8 mouse cellular contexts compared by ENCODE assay signal in genomic region chr8:71542632-71543343, GRCm38 (mm10). TPM values are rescaled to one million over a fixed set of nuclear protein-coding genes. Genes with fewer than 3 reads are reported as not detected.
DNase-seq lines count a peak whose midpoint lies in the region; ATAC-seq and TF ChIP-seq lines count a peak whose summit lies in the region.

TSS of gene Mvb12a (plus strand) at chr8:71542922.

- no peak within 1 kb of the TSS for H3K27ac ChIP-seq in heart, embryonic 11.5 days (ENCODE audit: low read depth, low read length)
- H3K27ac ChIP-seq in kidney, embryonic 16.5 days (ENCODE audit: low read length), result peak within 1 kb of the TSS; percentile 83
- peak within 1 kb of the TSS; percentile 89 for H3K27ac ChIP-seq in liver, adult 2 months (replicated peaks; ENCODE audit: insufficient read depth, low read depth, low read length)

- ATAC-seq in heart, embryonic 11.5 days (replicated peaks; ENCODE audit: insufficient number of reproducible peaks, low FRiP score, low TSS enrichment), result peak; percentile 93
- peak; percentile 95 for ATAC-seq in kidney, embryonic 16.5 days (ENCODE audit: low FRiP score, low TSS enrichment)

- peak within 1 kb of the TSS; percentile 85 for H3K4me2 ChIP-seq in heart, embryonic 11.5 days
- H3K4me2 ChIP-seq in kidney, embryonic 16.5 days (replicated peaks; ENCODE audit: low read depth, low read length), result peak within 1 kb of the TSS; percentile 89
- H3K4me2 ChIP-seq in myocyte (ENCODE audit: low read depth), result peak within 1 kb of the TSS; percentile 66

- H3K36me3 ChIP-seq in C2C12 (ENCODE audit: control insufficient read depth, insufficient read depth), result no peaks in the 10 kb centered on the region
- peaks cover 18% of the 10 kb centered on the region; the same call in 1 of the 2 replicates for H3K36me3 ChIP-seq in erythroblast, embryonic 14.5 days (ENCODE audit: control insufficient read depth)
- peaks cover 8% of the 10 kb centered on the region for H3K36me3 ChIP-seq in heart, embryonic 11.5 days (ENCODE audit: control insufficient read depth, insufficient read depth, low read length)
- peaks cover 19% of the 10 kb centered on the region for H3K36me3 ChIP-seq in kidney, embryonic 16.5 days (ENCODE audit: insufficient read depth, low read length)
- H3K36me3 ChIP-seq in liver, adult 2 months (ENCODE audit: control insufficient read depth, insufficient read depth, low read length), result peaks cover 2% of the 10 kb centered on the region; the same call in 1 of the 2 replicates
- H3K36me3 ChIP-seq in myocyte (ENCODE audit: control insufficient read depth, insufficient read depth), result no peaks in the 10 kb centered on the region
- peaks cover 7% of the 10 kb centered on the region for H3K36me3 ChIP-seq in splenic B cell, adult 2 months (ENCODE audit: control insufficient read depth, insufficient read depth, low read length, poor library complexity, severe bottlenecking)

- H3K9ac ChIP-seq in heart, embryonic 11.5 days (ENCODE audit: low read depth, low read length), result peak within 1 kb of the TSS; percentile 72
- peak within 1 kb of the TSS; percentile 81 for H3K9ac ChIP-seq in kidney, embryonic 16.5 days (replicated peaks; ENCODE audit: low read length)
- H3K9ac ChIP-seq in liver, adult 2 months (ENCODE audit: low read depth, low read length), result peak within 1 kb of the TSS; percentile 86

- no peak for TF ChIP-seq CTCF in C2C12 (IDR thresholded peaks at IDR 0.05; ENCODE audit: control insufficient read depth, insufficient read depth, insufficient read length)
- TF ChIP-seq CTCF in brain, embryonic 14.5 days (IDR thresholded peaks at IDR 0.05; ENCODE audit: borderline replicate concordance, extremely low read depth, insufficient read depth, insufficient read length), result no peak
- no peak for TF ChIP-seq CTCF in liver, adult 2 months (IDR thresholded peaks at IDR 0.05; ENCODE audit: low read depth, low read length)

- H3K4me3 ChIP-seq in C2C12 (ENCODE audit: insufficient read depth, poor library complexity, severe bottlenecking) (peak within 1 kb of the TSS; percentile 61), myocyte (peak within 1 kb of the TSS; percentile 43)
- peak within 1 kb of the TSS; percentile 67 for H3K4me3 ChIP-seq in erythroblast, embryonic 14.5 days (replicated peaks)
- H3K4me3 ChIP-seq in heart, embryonic 11.5 days (ENCODE audit: low read depth, low read length), result peak within 1 kb of the TSS; percentile 80
- H3K4me3 ChIP-seq in kidney, embryonic 16.5 days (ENCODE audit: low read length), result peak within 1 kb of the TSS; percentile 86
- peak within 1 kb of the TSS; percentile 75 for H3K4me3 ChIP-seq in liver, adult 2 months (ENCODE audit: insufficient read depth, low read depth, low read length)

- H3K27me3 ChIP-seq in C2C12 (ENCODE audit: control insufficient read depth, insufficient read depth, insufficient read length), result no peaks in the 10 kb centered on the region
- no peaks in the 10 kb centered on the region for H3K27me3 ChIP-seq in erythroblast, embryonic 14.5 days (ENCODE audit: control insufficient read depth)
- H3K27me3 ChIP-seq in heart, embryonic 11.5 days (ENCODE audit: control insufficient read depth, insufficient read depth, low read length), result no peaks in the 10 kb centered on the region
- H3K27me3 ChIP-seq in kidney, embryonic 16.5 days (ENCODE audit: insufficient read depth, low read length), result no peaks in the 10 kb centered on the region
- no peaks in the 10 kb centered on the region for H3K27me3 ChIP-seq in liver, adult 2 months (ENCODE audit: control insufficient read depth, insufficient read depth, low read length)
- no peaks in the 10 kb centered on the region for H3K27me3 ChIP-seq in myocyte (ENCODE audit: control insufficient read depth, insufficient read depth, insufficient read length)
- H3K27me3 ChIP-seq in splenic B cell, adult 2 months (ENCODE audit: control insufficient read depth, insufficient read depth, low read length, poor library complexity, severe bottlenecking), result no peaks in the 10 kb centered on the region

- H3K79me2 ChIP-seq in C2C12 (ENCODE audit: control insufficient read depth, insufficient read depth) (peaks cover 12% of the 10 kb centered on the region), myocyte (ENCODE audit: control insufficient read depth, insufficient read depth) (no peaks in the 10 kb centered on the region)
- peaks cover 3% of the 10 kb centered on the region; the same call in 1 of the 2 replicates for H3K79me2 ChIP-seq in liver, adult 2 months (ENCODE audit: control insufficient read depth, insufficient read depth, low read length)

- TF ChIP-seq POLR2A in brain, embryonic 14.5 days (IDR thresholded peaks at IDR 0.05; ENCODE audit: borderline replicate concordance, extremely low read depth, insufficient read depth, insufficient read length, poor library complexity, severe bottlenecking), result 0 out of 2 replicates have a peak, but pooled peaks have one; percentile 23
- TF ChIP-seq POLR2A in liver, adult 2 months (IDR thresholded peaks at IDR 0.05; ENCODE audit: extremely low read depth, insufficient read depth, low read length), result peak; percentile 48; the same call in 1 of the 2 replicates
- peak; percentile 29 for TF ChIP-seq POLR2A in myocyte (IDR thresholded peaks at IDR 0.05; ENCODE audit: insufficient read length, low read depth)

- H3K9me3 ChIP-seq in erythroblast, embryonic 14.5 days (ENCODE audit: control insufficient read depth, low read length), result no peaks in the 10 kb centered on the region
- H3K9me3 ChIP-seq in heart, embryonic 11.5 days (replicated peaks; ENCODE audit: control insufficient read depth, low read length), result no peaks in the 10 kb centered on the region
- no peaks in the 10 kb centered on the region for H3K9me3 ChIP-seq in kidney, embryonic 16.5 days (ENCODE audit: low read length)

- DNase-seq in brain, embryonic 14.5 days (ENCODE audit: low read depth), result peak; percentile 100
- peak; percentile 99 for DNase-seq in liver, adult 2 months (ENCODE audit: extremely low read depth, low read depth, low spot score)
- DNase-seq in splenic B cell, adult 2 months (ENCODE audit: low read depth, low spot score), result peak; percentile 99

- H3ac ChIP-seq in C2C12 (ENCODE audit: control insufficient read depth, insufficient read length, low read depth) (peak within 1 kb of the TSS; percentile 86), myocyte (ENCODE audit: control insufficient read depth, insufficient read length) (peak within 1 kb of the TSS; percentile 29)

- peaks cover 6% of the 10 kb centered on the region for H3K79me3 ChIP-seq in C2C12 (ENCODE audit: low read depth)

- H3K4me1 ChIP-seq in erythroblast, embryonic 14.5 days (ENCODE audit: control insufficient read depth), result peaks cover 24% of the 10 kb centered on the region
- H3K4me1 ChIP-seq in heart, embryonic 11.5 days (ENCODE audit: control insufficient read depth, insufficient read depth, low read length), result 0 out of 2 replicates have a peak, but pooled peaks cover 6% of the 10 kb centered on the region
- peaks cover 15% of the 10 kb centered on the region for H3K4me1 ChIP-seq in kidney, embryonic 16.5 days (ENCODE audit: insufficient read depth, low read length)
- peaks cover 11% of the 10 kb centered on the region for H3K4me1 ChIP-seq in liver, adult 2 months (ENCODE audit: control insufficient read depth, insufficient read depth, low read length)

- WGBS in heart, embryonic 11.5 days (ENCODE audit: insufficient replicate concordance), result under 1% methylated on average over 55 of the region's 55 CpGs
- under 1% methylated on average over 52 of the region's 55 CpGs for WGBS in kidney, embryonic 16.5 days
- WGBS in liver, adult 2 months, result under 1% methylated on average over 55 of the region's 55 CpGs

TF ChIP-seq in C2C12, 6 proteins besides CTCF, POLR2A, EP300 and RAD21:
- no peak for TF ChIP-seq MYOG (IDR thresholded peaks at IDR 0.05; ENCODE audit: control insufficient read depth, extremely low read depth, insufficient read length)
- peak; percentile 31 for TF ChIP-seq USF1 (IDR thresholded peaks at IDR 0.05; ENCODE audit: low read depth)

TF ChIP-seq in myocyte, 11 proteins besides CTCF, POLR2A, EP300 and RAD21:
- TF ChIP-seq USF1 (IDR thresholded peaks at IDR 0.05; ENCODE audit: low read depth), result peak; percentile 64
- no peak for TF ChIP-seq MYOD1 (IDR thresholded peaks at IDR 0.05; ENCODE audit: control insufficient read depth in 1 of 3, insufficient read length in 2 of 3, low read depth in 2 of 3)

RNA-seq across cellular contexts. Expression of gene Mvb12a, which starts in this region (rescaled TPM):
- 70.7 TPM for polyA plus RNA-seq in C2C12 (2012; fragmentation: generic; extraction: Trizol)
- 74.0 and 112 TPM in 2 replicates for polyA plus RNA-seq in brain, embryonic 14.5 days (2012; rRNA removed)
- 2.9 and 3.6 TPM in 2 replicates for polyA plus RNA-seq in erythroblast, embryonic 14.5 days (2012)
- 59.7 and 63.3 TPM in 2 replicates for polyA plus RNA-seq in heart, embryonic 11.5 days (2014; fragmentation: Nextera tagmentation; extraction: Ambion mirVana)
- polyA plus RNA-seq in kidney, embryonic 16.5 days (2015; fragmentation: Nextera tagmentation; extraction: Ambion mirVana), result 114 and 118 TPM in 2 replicates
- 98.9 and 105 TPM in 2 replicates for total RNA-seq in liver, adult 2 months (2014; rRNA removed)
- 164 and 165 TPM in 2 replicates for polyA plus RNA-seq in liver, adult 2 months (2012; rRNA removed)
- 61.5 TPM for polyA plus RNA-seq in myocyte (2012; fragmentation: generic; extraction: Trizol)

Comparison
In these comparisons a context has a peak if more than half of its experiments do, and no peak if none do; other contexts are left out.
1. RNA of gene Mvb12a (polyA plus RNA-seq): 164 to 165 TPM in liver, adult 2 months, 114 to 118 TPM in kidney, embryonic 16.5 days, 74.0 to 112 TPM in brain, embryonic 14.5 days, 70.7 TPM in C2C12 (single experiment), 61.5 TPM in myocyte (single experiment) and 59.7 to 63.3 TPM in heart, embryonic 11.5 days; 2.9 to 3.6 TPM in erythroblast, embryonic 14.5 days; every median in the first group is over 10 times any median in the second.
2. Peak in every context shown above with its lines, with median percentiles within 50 percentile points of each other: H3K4me3 ChIP-seq, DNase-seq, POLR2A ChIP-seq, H3K4me2 ChIP-seq and H3K9ac ChIP-seq.